Comparison of ENCODE assay signal across 8 mouse cellular contexts in the genomic region with DNA sequence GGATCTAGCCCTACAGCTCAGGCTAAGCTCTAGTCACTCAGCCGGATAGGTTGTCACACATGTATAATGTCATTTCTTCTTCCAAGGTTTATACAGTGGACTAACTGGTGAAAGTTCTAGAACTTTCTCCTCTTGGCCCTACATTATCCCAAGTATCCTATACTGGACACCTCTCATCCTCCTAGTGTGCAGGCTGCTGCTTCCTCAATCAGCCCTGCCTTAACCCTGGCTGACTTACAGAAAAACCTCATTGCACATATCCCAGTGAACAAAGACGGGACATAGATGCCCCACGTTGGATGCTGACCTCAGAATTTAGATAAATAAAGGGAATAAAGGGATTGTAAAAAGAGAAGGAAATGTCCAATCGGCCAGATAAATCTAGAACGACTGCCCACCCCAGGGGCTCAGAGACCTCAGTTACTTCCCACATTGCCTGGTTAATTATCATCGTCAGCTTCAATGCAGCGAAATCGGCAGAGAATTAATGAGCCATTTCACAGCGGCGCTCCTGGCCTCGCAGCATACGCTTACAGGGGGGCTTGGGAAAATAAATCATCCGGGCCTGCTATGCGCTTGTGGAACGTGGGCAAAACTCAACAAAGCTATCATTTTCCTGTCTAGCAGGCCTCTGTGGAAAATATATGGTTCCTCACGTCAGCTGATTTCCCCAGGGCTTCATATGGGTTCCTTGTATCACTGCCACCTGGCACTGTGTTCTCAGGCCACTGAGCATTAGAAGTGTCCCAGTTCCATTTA.
A peak's percentile ranks its signal among the peaks of the same experiment; 100 is the strongest.
DNase-seq lines count a peak whose midpoint lies in the region; ATAC-seq lines count a peak whose summit lies in the region.

No protein-coding gene starts in this region.

- ATAC-seq in cerebellum, adult (ENCODE audit: insufficient number of reproducible peaks, low FRiP score, low TSS enrichment), result peak; percentile 64; the same call in 1 of the 2 replicates
- ATAC-seq in hindbrain, embryonic 14.5 days (ENCODE audit: low FRiP score), result peak; percentile 85
- no peak for ATAC-seq in midbrain, embryonic 16.5 days

- no peak for DNase-seq in cerebellum, postnatal 4 days (ENCODE audit: low spot score in 2 of 2)
- DNase-seq in cerebellum, postnatal 25 days, result peak; percentile 49 to 64
- peak; percentile 69 for DNase-seq in hindbrain, embryonic 14.5 days (ENCODE audit: low spot score)
- DNase-seq in adrenal gland, postnatal 10 days, result no peak
- no peak for DNase-seq in adrenal gland, adult 2 months
- no peak for DNase-seq in heart, postnatal 4 days

- H3K4me3 ChIP-seq in hindbrain, embryonic 14.5 days (replicated peaks; ENCODE audit: low read length), result no peak overlapping the region
- H3K4me3 ChIP-seq in midbrain, embryonic 16.5 days (ENCODE audit: low read depth, low read length), result no peak overlapping the region

- no peak overlapping the region; the same call in 1 of the 2 replicates for H3K9ac ChIP-seq in hindbrain, embryonic 14.5 days
- no peak overlapping the region for H3K9ac ChIP-seq in midbrain, embryonic 16.5 days (ENCODE audit: low read depth, low read length)

- H3K27me3 ChIP-seq in hindbrain, embryonic 14.5 days (ENCODE audit: control insufficient read depth, insufficient read depth, low read length), result no peaks in the 10 kb centered on the region
- no peaks in the 10 kb centered on the region for H3K27me3 ChIP-seq in midbrain, embryonic 16.5 days (ENCODE audit: control insufficient read depth, insufficient read depth, low read depth, low read length)

- WGBS in hindbrain, embryonic 14.5 days, result 19% methylated on average over 16 of the region's 16 CpGs
- 29% methylated on average over 16 of the region's 16 CpGs for WGBS in midbrain, embryonic 16.5 days

- H3K4me1 ChIP-seq in hindbrain, embryonic 14.5 days (replicated peaks; ENCODE audit: control insufficient read depth, insufficient read depth, low read length), result peaks cover 22% of the 10 kb centered on the region
- H3K4me1 ChIP-seq in midbrain, embryonic 16.5 days (ENCODE audit: control insufficient read depth, insufficient read depth, low read length), result peaks cover 12% of the 10 kb centered on the region

- no peak overlapping the region for H3K4me2 ChIP-seq in hindbrain, embryonic 14.5 days (replicated peaks)
- H3K4me2 ChIP-seq in midbrain, embryonic 16.5 days (ENCODE audit: low read length), result no peak overlapping the region

- no peaks in the 10 kb centered on the region for H3K9me3 ChIP-seq in hindbrain, embryonic 14.5 days (ENCODE audit: control insufficient read depth, low read length)
- no peaks in the 10 kb centered on the region for H3K9me3 ChIP-seq in midbrain, embryonic 16.5 days (replicated peaks; ENCODE audit: control insufficient read depth, low read length, poor library complexity, severe bottlenecking)

- peak overlapping the region; percentile 75 for H3K27ac ChIP-seq in hindbrain, embryonic 14.5 days
- peak overlapping the region; percentile 33 for H3K27ac ChIP-seq in midbrain, embryonic 16.5 days (ENCODE audit: low read length)

- H3K36me3 ChIP-seq in hindbrain, embryonic 14.5 days (replicated peaks; ENCODE audit: control insufficient read depth, insufficient read depth), result no peaks in the 10 kb centered on the region
- H3K36me3 ChIP-seq in midbrain, embryonic 16.5 days (ENCODE audit: control insufficient read depth, insufficient read depth, low read length), result no peaks in the 10 kb centered on the region

Comparison
In these comparisons a context has a peak if more than half of its experiments do, and no peak if none do; other contexts are left out.
1. DNase-seq: peak in cerebellum, postnatal 25 days (2 of 2) and hindbrain, embryonic 14.5 days (single experiment); none in cerebellum, postnatal 4 days (0 of 2), adrenal gland, postnatal 10 days (single experiment), adrenal gland, adult 2 months (single experiment) and heart, postnatal 4 days (single experiment).